Mouse (Mus musculus): Measurements from ENCODE around the gene Gm20388. TPM values are rescaled to one million over a fixed set of nuclear protein-coding genes. Genes with fewer than 3 reads are reported as not detected.

Gene Gm20388
- polyA plus RNA-seq, 1 experiment from 2014 or later = 5.5 TPM

DNA sequence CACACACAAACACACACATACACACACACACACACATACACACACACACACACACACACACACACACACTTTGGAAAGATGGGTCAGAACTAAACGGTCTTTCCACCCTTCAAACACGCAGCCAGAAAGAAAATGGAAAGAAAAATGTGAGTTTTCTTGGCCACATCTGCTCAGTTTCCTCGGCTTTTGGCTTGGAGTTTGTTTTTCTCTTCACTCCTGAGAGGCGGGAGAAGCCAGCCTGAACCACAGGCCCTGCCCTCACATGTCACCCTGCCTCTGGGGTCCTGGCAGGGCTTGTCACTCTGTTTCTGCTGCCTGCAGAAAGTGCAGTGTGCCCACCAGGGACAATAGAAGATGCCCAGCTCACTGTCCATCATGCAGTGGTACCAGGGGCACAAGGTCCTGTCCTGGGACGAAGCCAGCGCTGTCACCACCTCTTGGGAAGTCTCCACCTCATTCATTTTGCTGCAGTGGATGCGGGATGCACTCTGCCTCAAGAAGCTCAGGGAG, 2189.1 kb downstream of the Gm20388 start:
- WGBS = 39% methylated on average over 7 of the region's 7 CpGs
- H3K27me3 ChIP-seq = peaks cover 36% of the 10 kb centered on the region
- no peak overlapping the region for H3K4me2 ChIP-seq
- no peak overlapping the region for H3K9ac ChIP-seq
- H3K4me1 ChIP-seq = peaks cover 32% of the 10 kb centered on the region
- H3K27ac ChIP-seq = no peak overlapping the region
- H3K4me3 ChIP-seq = no peak overlapping the region
- ATAC-seq (ENCODE audit: borderline replicate concordance, extremely low read depth, low FRiP score, low TSS enrichment) = no peak
- no peaks in the 10 kb centered on the region for H3K9me3 ChIP-seq
- no peaks in the 10 kb centered on the region for H3K36me3 ChIP-seq

DNA sequence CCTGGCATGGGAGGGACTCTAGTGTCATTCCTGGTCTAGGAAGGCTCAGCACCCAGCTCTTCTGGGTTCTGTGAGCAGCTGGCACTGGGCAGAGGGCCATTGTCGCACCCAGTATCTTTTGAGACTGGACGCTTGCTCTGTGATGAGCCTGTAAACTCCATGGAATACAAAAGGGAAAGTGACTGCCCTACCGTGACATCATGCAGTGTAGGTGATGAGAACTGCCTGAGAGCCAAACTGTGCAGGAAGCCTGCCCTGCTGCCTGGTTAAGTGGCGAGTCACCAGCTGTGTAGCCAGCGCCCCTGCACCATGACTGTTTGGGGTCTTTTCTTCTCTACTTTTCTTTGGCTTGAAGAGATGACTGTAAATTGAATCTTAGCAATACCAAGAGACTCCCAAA, 2191.2 kb downstream of the Gm20388 start:
- Histone ChIP-seq H3K9me3 (no peaks in the 10 kb centered on the region), H3K4me2 (no peak overlapping the region), H3K36me3 (no peaks in the 10 kb centered on the region), H3K9ac (no peak overlapping the region), H3K27ac (no peak overlapping the region), H3K27me3 (peaks cover 18% of the 10 kb centered on the region), H3K4me3 (no peak overlapping the region), H3K4me1 (peaks cover 42% of the 10 kb centered on the region)
- 50% methylated on average over 5 of the region's 5 CpGs for WGBS
- ATAC-seq (ENCODE audit: borderline replicate concordance, extremely low read depth, low FRiP score, low TSS enrichment) = no peak

DNA sequence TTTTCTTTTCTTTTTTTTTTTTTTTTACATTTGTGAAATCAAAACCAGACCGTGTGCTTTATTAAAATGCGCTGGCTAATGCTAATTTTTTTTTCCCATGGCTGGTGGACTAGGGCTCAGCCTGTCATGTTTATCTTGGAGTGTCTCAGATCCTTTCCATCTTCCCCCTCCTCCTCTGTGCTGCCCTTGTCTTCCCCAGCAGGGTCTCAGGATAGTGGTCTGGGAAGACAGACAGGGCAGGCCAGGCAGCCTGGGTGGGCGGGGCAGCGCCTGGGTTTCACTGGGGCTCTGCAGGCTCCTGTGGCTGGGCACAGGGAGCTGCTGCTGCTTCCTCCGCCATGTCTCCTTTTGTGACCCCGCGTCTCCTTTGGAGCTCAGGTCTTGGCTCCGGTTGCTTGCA, 2191.6 kb downstream of the Gm20388 start:
- peaks cover 14% of the 10 kb centered on the region; the same call in 1 of the 2 replicates for H3K27me3 ChIP-seq
- H3K36me3 ChIP-seq = no peaks in the 10 kb centered on the region
- H3K4me2 ChIP-seq = no peak overlapping the region
- peaks cover 47% of the 10 kb centered on the region for H3K4me1 ChIP-seq
- no peak for ATAC-seq (ENCODE audit: borderline replicate concordance, extremely low read depth, low FRiP score, low TSS enrichment)
- 28% methylated on average over 8 of the region's 8 CpGs for WGBS
- no peak overlapping the region for H3K4me3 ChIP-seq
- 0 out of 2 replicates have a peak overlapping the region, but pooled peaks have one; percentile 29 for H3K27ac ChIP-seq
- no peaks in the 10 kb centered on the region for H3K9me3 ChIP-seq
- H3K9ac ChIP-seq = no peak overlapping the region

DNA sequence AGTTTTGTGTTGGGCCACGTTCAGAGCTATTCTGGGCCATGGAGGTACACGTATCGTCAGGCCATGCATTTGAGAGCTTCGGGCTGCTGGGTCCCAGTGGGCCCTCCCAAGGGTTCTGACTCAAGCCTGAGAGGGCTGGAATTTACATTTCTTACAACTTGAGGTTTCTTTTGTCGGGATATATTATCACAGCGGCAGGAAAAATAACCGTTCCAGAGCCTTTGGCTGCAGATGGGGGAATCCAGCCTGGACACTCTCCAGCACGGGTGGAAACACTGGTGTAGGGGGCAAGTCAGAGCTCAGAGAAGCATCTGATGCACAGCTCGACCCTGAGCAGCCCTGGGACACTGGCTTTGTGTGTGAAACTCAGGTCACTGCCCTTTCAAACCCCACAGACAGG, 2192.6 kb downstream of the Gm20388 start:
- H3K27ac ChIP-seq = no peak overlapping the region
- no peak overlapping the region for H3K4me2 ChIP-seq
- H3K4me1 ChIP-seq = peaks cover 48% of the 10 kb centered on the region

DNA sequence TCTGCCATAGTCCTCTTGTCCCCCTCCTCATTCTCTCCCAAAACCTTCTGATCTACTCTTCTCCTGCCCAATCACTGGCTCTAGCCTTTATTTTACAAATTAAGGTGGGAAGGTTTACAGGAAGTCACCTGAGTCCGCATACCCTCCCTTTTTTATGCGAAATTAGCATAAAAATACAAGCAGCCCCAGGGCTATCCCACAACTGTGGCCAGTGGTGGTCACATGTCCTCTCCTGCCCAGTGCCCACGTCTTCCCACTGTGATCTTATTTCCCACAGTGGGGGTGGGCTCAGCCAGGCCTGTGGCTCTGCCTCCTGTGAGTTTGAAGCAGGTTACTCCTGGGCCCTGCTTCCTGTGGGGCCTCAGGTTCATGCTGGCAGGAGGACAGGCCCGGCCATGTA, 2194.0 kb downstream of the Gm20388 start:
- Histone ChIP-seq H3K36me3 (no peaks in the 10 kb centered on the region), H3K9me3 (no peaks in the 10 kb centered on the region), H3K27ac (no peak overlapping the region), H3K4me2 (no peak overlapping the region), H3K27me3 (peaks cover 22% of the 10 kb centered on the region), H3K4me3 (no peak overlapping the region), H3K4me1 (peaks cover 43% of the 10 kb centered on the region), H3K9ac (no peak overlapping the region)
- no peak for ATAC-seq (ENCODE audit: borderline replicate concordance, extremely low read depth, low FRiP score, low TSS enrichment)
- WGBS = 77% methylated on average over 4 of the region's 4 CpGs

More for the DNA sequence above, 2192.6 kb downstream of the Gm20388 start:
- no peaks in the 10 kb centered on the region for H3K9me3 ChIP-seq
- H3K36me3 ChIP-seq = no peaks in the 10 kb centered on the region
- ATAC-seq (ENCODE audit: borderline replicate concordance, extremely low read depth, low FRiP score, low TSS enrichment) = no peak
- no peak overlapping the region for H3K4me3 ChIP-seq
- H3K9ac ChIP-seq = no peak overlapping the region
- peaks cover 12% of the 10 kb centered on the region; the same call in 1 of the 2 replicates for H3K27me3 ChIP-seq
- 46% methylated on average over 9 of the region's 9 CpGs for WGBS

DNA sequence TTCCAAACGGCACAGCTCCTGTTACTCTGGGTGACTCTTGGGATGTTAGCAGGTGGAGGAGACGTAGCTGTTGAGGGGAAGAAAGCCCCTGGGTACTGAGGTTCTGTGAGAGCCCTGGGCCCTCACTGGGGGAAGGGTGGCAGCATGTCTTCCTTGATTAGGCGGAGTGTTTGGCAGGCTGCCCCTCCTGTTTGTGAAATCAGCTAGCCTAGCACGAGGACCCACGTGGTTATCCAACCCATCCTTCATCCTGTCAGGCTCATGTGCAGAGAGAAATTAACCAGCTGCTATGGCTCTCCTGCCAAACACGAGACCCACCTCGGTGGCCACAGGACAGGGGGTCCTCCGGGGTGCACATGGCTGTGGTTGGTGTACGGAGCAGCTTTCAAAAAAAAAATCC, 2195.6 kb downstream of the Gm20388 start:
- H3K4me3 ChIP-seq = no peak overlapping the region
- H3K27ac ChIP-seq = peak overlapping the region; percentile 5; the same call in 1 of the 2 replicates
- H3K36me3 ChIP-seq = no peaks in the 10 kb centered on the region
- peaks cover 49% of the 10 kb centered on the region for H3K4me1 ChIP-seq
- H3K27me3 ChIP-seq = peaks cover 17% of the 10 kb centered on the region
- no peak overlapping the region for H3K9ac ChIP-seq
- H3K9me3 ChIP-seq = no peaks in the 10 kb centered on the region
- H3K4me2 ChIP-seq = no peak overlapping the region
- 18% methylated on average over 9 of the region's 9 CpGs for WGBS
- peak; percentile 56; the same call in 1 of the 2 replicates for ATAC-seq (ENCODE audit: borderline replicate concordance, extremely low read depth, low FRiP score, low TSS enrichment)

DNA sequence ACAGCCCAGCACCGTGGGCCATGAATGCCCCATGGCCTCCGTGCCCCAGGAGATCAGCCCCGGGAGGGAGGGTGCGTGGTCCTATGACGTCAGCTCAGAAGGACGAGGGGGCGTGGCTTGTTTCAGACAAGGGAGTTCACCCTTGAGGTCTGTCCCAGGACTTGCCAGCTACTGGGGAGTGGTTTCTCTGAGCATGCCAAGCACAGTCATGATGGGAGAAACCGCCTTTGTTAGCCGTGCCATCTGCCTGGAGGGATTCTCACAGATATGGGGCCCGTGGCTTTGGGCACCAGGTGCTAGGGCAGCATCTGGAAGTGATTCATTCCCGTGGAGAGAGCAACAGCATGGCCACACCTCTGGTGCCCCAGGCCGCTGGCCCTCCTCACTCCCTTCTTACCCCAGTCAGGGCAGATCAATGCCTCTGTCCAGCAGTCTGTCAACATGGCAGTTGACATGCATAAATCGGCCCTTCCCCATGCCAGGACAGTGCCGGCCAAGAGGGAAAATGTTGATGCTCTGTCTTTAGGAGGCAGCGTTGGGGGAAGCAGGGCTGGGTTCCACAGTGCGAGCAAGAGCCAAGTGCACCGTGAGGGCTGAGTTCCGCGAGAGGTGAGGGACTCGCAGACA, 2199.7 kb downstream of the Gm20388 start:
- no peak; the same call in 1 of the 2 replicates for ATAC-seq (ENCODE audit: borderline replicate concordance, extremely low read depth, low FRiP score, low TSS enrichment)
- Histone ChIP-seq H3K27ac (peak overlapping the region; percentile 70), H3K4me3 (no peak overlapping the region), H3K9ac (no peak overlapping the region), H3K27me3 (peaks cover 21% of the 10 kb centered on the region), H3K36me3 (no peaks in the 10 kb centered on the region), H3K4me1 (peaks cover 47% of the 10 kb centered on the region), H3K4me2 (no peak overlapping the region), H3K9me3 (no peaks in the 10 kb centered on the region)
- 44% methylated on average over 20 of the region's 20 CpGs for WGBS

DNA sequence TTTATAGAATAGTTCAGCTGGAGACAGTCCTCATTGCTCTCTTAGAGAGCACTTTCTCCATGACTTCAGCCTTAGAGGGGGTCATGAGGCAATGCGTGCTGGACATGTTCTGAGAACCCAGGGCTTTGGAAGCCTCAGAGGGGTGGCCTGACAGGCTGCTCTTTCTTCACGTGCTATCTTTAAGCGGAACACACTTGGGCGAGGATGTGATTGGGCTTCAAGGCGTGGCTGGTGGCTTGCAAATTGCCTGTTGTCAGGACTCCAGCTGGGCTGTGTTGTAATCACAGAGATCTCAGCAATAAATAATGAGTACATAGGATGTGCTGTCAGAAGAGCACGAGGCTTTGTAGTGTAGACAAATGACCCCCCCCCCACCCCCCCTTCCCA, 2200.2 kb downstream of the Gm20388 start:
- Histone ChIP-seq H3K4me1 (peaks cover 46% of the 10 kb centered on the region), H3K27ac (peak overlapping the region; percentile 70), H3K27me3 (peaks cover 21% of the 10 kb centered on the region), H3K4me3 (no peak overlapping the region), H3K9ac (no peak overlapping the region), H3K9me3 (no peaks in the 10 kb centered on the region), H3K36me3 (no peaks in the 10 kb centered on the region), H3K4me2 (no peak overlapping the region)
- peak; percentile 85 for ATAC-seq (ENCODE audit: borderline replicate concordance, extremely low read depth, low FRiP score, low TSS enrichment)
- 38% methylated on average over 6 of the region's 6 CpGs for WGBS

DNA sequence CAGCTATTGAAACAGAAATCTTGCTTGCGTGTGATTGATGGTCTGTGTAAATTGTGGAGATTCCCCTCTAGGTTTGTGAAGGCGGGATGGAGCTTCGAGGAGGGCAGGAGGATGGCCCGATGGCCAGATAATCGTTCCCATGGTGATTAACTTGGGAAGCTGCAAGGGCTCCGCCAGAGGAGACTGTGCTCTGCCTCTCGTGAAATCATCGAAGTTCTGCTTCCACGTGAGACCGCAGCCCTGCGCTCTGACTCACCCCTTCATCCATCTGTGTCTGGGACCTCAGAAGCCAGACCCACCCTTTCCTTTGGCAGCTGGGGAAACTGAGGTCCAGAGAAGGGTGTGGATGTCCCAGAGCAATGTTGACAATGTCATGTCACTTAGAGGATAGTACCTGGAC, 2201.1 kb downstream of the Gm20388 start:
- Histone ChIP-seq H3K4me2 (no peak overlapping the region), H3K4me3 (no peak overlapping the region), H3K36me3 (no peaks in the 10 kb centered on the region), H3K9me3 (no peaks in the 10 kb centered on the region), H3K27me3 (peaks cover 21% of the 10 kb centered on the region), H3K4me1 (peaks cover 38% of the 10 kb centered on the region), H3K9ac (no peak overlapping the region), H3K27ac (no peak overlapping the region)
- 35% methylated on average over 11 of the region's 11 CpGs for WGBS
- ATAC-seq (ENCODE audit: borderline replicate concordance, extremely low read depth, low FRiP score, low TSS enrichment) = no peak

DNA sequence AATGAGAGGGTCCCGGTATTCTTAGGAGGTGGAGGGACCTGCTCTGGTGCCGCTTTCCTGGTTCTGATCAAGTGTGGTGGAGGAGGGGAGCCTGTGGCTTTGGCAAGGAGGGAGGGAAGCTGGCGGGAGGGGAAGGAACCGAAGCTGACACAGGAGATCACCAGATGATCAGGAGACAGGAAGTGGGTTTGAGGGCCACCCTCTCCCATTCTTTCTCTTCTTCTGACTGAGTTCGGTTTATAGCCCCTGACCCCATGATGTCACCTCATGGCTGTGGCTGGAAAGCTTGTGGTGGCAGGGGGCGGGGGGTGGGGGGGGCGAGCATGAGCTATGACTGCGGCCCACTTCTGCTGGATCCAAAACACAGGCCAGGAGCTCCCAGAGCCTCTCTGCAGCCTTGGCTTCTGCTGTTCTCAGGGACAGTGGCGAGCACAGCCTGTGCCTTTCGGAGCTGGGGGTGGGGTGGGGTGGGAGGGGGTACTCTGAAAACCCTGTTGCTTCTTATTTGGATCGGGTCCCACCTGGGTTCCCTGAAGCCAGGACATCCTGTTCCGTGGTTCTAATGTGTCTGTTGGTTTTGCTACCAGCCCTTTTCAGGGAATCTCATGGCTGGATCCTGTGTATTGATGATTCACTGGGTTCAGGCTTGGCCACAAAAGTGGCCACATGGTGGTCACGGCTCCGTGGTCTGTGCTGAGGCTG, 2201.8 kb downstream of the Gm20388 start:
- 56% methylated on average over 14 of the region's 14 CpGs for WGBS
- H3K9me3 ChIP-seq = no peaks in the 10 kb centered on the region
- no peaks in the 10 kb centered on the region for H3K36me3 ChIP-seq
- H3K4me2 ChIP-seq = no peak overlapping the region
- H3K9ac ChIP-seq = no peak overlapping the region
- ATAC-seq (ENCODE audit: borderline replicate concordance, extremely low read depth, low FRiP score, low TSS enrichment) = no peak
- H3K27ac ChIP-seq = no peak overlapping the region
- peaks cover 36% of the 10 kb centered on the region for H3K4me1 ChIP-seq
- no peak overlapping the region for H3K4me3 ChIP-seq
- H3K27me3 ChIP-seq = peaks cover 21% of the 10 kb centered on the region

DNA sequence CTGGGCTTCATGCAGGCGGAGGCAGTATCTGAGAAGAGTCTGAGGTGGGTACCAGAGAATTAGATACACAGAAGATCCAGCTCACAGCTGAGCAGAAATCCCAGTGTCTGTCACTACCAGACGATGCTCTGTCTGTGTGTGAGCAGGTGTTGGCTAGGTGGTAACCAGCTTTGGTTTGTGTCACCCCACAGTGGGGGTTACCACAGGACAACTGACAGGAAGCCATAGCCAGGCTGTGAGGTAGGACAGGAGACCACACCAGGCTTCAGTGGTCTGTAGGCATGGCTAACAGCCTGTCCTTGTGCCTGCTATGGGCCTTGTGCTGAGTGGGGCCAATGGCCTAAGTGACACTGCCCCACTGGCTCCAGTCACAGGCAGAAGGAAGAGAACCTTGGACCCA, 2204.2 kb downstream of the Gm20388 start:
- 86% methylated on average over 2 of the region's 2 CpGs for WGBS
- Histone ChIP-seq H3K4me3 (no peak overlapping the region), H3K9me3 (no peaks in the 10 kb centered on the region), H3K27ac (no peak overlapping the region), H3K4me2 (no peak overlapping the region), H3K4me1 (peaks cover 50% of the 10 kb centered on the region), H3K36me3 (no peaks in the 10 kb centered on the region), H3K9ac (no peak overlapping the region), H3K27me3 (peaks cover 7% of the 10 kb centered on the region; the same call in 1 of the 2 replicates)
- no peak for ATAC-seq (ENCODE audit: borderline replicate concordance, extremely low read depth, low FRiP score, low TSS enrichment)

DNA sequence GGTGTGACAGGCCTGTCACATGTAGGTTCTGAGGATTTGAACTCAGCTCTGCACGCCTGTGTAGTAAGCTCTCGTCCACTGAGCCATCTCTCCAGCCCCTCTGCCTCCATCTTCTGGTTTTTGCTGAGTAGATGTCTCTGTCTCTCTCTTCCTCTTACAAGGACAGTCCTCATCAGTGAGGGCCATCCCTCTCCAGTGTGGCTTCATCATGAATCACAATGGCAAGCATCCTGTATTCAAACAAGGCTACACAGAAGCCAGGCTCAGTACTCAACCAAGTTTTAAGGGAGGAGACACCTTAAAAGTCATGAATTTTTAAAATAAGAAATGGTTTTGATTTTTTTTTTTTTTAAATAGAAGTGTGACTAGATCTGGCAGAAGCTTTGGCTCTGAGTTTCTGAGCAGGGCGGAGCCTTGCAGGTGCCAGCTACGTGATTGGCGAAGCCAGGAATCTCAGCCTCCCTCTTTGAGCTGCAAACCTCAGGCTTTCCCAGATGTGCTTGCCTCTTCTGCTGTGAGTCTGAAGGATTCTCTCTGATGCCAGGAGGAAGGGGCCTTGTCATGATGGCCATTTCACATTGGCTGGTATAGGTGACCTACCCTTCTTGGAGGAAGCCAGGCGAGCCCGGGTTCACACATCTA, 2206.2 kb downstream of the Gm20388 start:
- Histone ChIP-seq H3K27ac (no peak overlapping the region), H3K4me2 (no peak overlapping the region), H3K4me1 (peaks cover 35% of the 10 kb centered on the region), H3K4me3 (no peak overlapping the region), H3K9ac (no peak overlapping the region), H3K36me3 (no peaks in the 10 kb centered on the region), H3K9me3 (no peaks in the 10 kb centered on the region), H3K27me3 (peaks cover 12% of the 10 kb centered on the region; the same call in 1 of the 2 replicates)
- no peak for ATAC-seq (ENCODE audit: borderline replicate concordance, extremely low read depth, low FRiP score, low TSS enrichment)
- WGBS = 94% methylated on average over 7 of the region's 7 CpGs

All from lung, embryonic 15.5 days (tissue).